Mouse (Mus musculus) spleen, adult 2 months (tissue): ENCODE measurements around the gene Meiob.

Experiments used
- CTCF ChIP-seq: fragments of 200-500 bp; IDR thresholded peaks from 2 replicates; pipeline ENCODE4 v1.5.1; 2011; ENCODE audit warnings: mild to moderate bottlenecking, inconsistent platforms; ENCODE audit not compliant: insufficient read depth, insufficient read length, insufficient replicate concordance; ENCODE audit errors: extremely low read depth
- POLR2A ChIP-seq: fragments of 200-500 bp; IDR thresholded peaks from 2 replicates; pipeline ENCODE4 v1.6.1; 2011; ENCODE audit warnings: low read depth, low read length, inconsistent platforms

GRCm38 (mm10) chr17:24885356-24886133 lies 81.5 kb downstream of the Meiob start:
- TF ChIP-seq CTCF (no peak), POLR2A (no peak)
